Mouse (Mus musculus) gastrocnemius, adult 2 months (tissue): ENCODE results near the gene Phlda3. TPM values are rescaled to one million over a fixed set of nuclear protein-coding genes. Genes with fewer than 3 reads are reported as not detected.

Experiments used
- DNase-seq: peaks from one replicate; pipeline ENCODE4 v3.0.0; 2022
- H3K27ac ChIP-seq: fragments of 200-600 bp; 2 replicates; pipeline ENCODE4 v1.8.1; 2022; ENCODE audit warnings: mild to moderate bottlenecking
- H3K4me3 ChIP-seq: fragments of 200-600 bp; 2 replicates; pipeline ENCODE4 v1.8.1; 2022; ENCODE audit warnings: mild to moderate bottlenecking, moderate library complexity
- CTCF ChIP-seq: fragments of 200-600 bp; IDR thresholded peaks from 2 replicates; pipeline ENCODE4 v1.8.1; 2022; ENCODE audit warnings: antibody characterized with exemption, mild to moderate bottlenecking, moderate library complexity
- intact Hi-C: fragments of 180-260 bp; cut with DNase I; formaldehyde crosslinking; loops from one replicate; pipeline ENCODE4 v1.15.1; 2025
- total RNA-seq, 2 experiments: library from RNA; stranded (reverse); gene quantifications; 2 replicates each; pipeline ENCODE4 v1.2.3; 2021

The Phlda3 gene
- total RNA-seq, 2 experiments from 2014 or later, result 78.0 to 140 TPM

GRCm38 (mm10) chr1:135782816-135783215, 16.9 kb downstream of the Phlda3 start:
- H3K4me3 ChIP-seq, result no peak overlapping the region
- intact Hi-C loops, result no loop called here
- TF ChIP-seq CTCF, result no peak
- DNase-seq, result no peak
- H3K27ac ChIP-seq, result 0 out of 2 replicates have a peak overlapping the region, but pooled peaks have one; percentile 20

DNA sequence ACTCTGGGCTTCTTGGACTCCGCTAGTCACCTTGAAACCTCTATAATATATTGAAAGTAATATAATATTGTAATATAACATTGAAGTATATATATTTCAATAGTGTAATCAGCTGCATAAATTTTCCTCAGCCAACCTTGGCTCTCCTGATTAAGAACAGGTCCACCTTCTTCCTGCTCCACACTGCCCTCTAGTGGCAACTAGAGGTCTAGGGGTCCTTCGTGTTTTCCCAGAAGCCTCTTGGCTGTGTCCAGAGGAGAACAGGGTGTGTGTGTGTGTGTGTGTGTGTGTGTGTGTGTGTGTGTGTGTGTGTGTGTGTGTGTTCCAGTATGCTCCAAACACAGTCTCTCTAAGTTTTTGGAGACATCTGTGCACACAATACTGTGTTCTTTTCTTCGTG, 21.9 kb downstream of the Phlda3 start:
- intact Hi-C loops, result no loop called here
- no peak overlapping the region for H3K4me3 ChIP-seq
- TF ChIP-seq CTCF, result peak; percentile 74
- DNase-seq, result peak; percentile 83
- no peak overlapping the region for H3K27ac ChIP-seq

- TF ChIP-seq CTCF, result peak; percentile 56
- intact Hi-C loops, result no loop called here
- no peak for DNase-seq
- no peak overlapping the region for H3K4me3 ChIP-seq
- H3K27ac ChIP-seq, result no peak overlapping the region
These were observed 22.8 kb downstream of the Phlda3 start for GRCm38 (mm10) chr1:135788708-135789107.

- no peak overlapping the region for H3K27ac ChIP-seq
- no peak overlapping the region for H3K4me3 ChIP-seq
- peak; percentile 90 for TF ChIP-seq CTCF
- peak; percentile 81 for DNase-seq
- intact Hi-C loops, result no loop called here
These were observed 23.9 kb downstream of the Phlda3 start for GRCm38 (mm10) chr1:135789815-135790214.

GRCm38 (mm10) chr1:135792143-135792939, 26.4 kb downstream of the Phlda3 start:
- intact Hi-C loops, result no loop called here
- TF ChIP-seq CTCF, result no peak
- H3K4me3 ChIP-seq, result no peak overlapping the region

GRCm38 (mm10) chr1:135793370-135794215, 27.7 kb downstream of the Phlda3 start:
- DNase-seq, result no peak
- intact Hi-C loops, result no loop called here
- no peak for TF ChIP-seq CTCF
- H3K4me3 ChIP-seq, result peak overlapping the region; percentile 55
- H3K27ac ChIP-seq, result peak overlapping the region; percentile 76

More at GRCm38 (mm10) chr1:135792143-135792939, 26.4 kb downstream of the Phlda3 start:
- no peak for DNase-seq
- no peak overlapping the region for H3K27ac ChIP-seq

- peak overlapping the region; percentile 55 for H3K4me3 ChIP-seq
- no peak for TF ChIP-seq CTCF
- peak overlapping the region; percentile 76 for H3K27ac ChIP-seq
- peak; percentile 53 for DNase-seq
- intact Hi-C loops, result no loop called here
These were observed 28.6 kb downstream of the Phlda3 start for GRCm38 (mm10) chr1:135794216-135795134.

- Histone ChIP-seq H3K4me3 (no peak overlapping the region), H3K27ac (peak overlapping the region; percentile 35)
- no peak for TF ChIP-seq CTCF
- DNase-seq, result no peak
- intact Hi-C loops, result no loop called here
These were observed 32.6 kb downstream of the Phlda3 start for GRCm38 (mm10) chr1:135798492-135798891.

DNA sequence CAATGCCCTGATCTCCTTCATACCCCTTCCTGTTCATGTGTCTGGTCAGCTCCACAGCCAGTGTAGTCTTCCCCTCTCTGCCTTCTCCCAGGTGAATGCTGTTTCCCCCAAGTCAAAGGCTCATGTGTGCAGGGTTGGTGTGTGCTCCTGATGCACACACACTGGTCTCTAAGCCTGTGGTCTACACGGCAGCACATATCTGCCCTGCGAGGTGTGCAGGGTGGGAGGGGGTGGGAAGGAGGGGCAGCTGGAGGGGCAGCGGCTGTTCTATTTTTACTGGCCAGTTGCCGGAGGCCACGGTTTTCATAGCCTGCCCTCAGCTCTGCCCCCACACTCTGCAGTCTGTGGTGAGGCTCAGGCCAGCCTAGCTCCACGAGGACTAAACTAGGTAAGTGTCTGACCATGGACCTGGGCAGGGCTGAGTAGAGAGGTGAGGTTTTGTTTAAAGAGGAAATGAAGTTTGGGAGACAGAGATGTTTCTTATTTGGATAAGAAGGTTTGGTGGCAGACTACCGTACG, 33.2 kb downstream of the Phlda3 start:
- H3K27ac ChIP-seq, result peak overlapping the region; percentile 35
- peak overlapping the region; percentile 29; the same call in 1 of the 2 replicates for H3K4me3 ChIP-seq
- no peak for DNase-seq
- TF ChIP-seq CTCF, result no peak
- intact Hi-C loops, result no loop called here

- intact Hi-C loops, result no loop called here
- TF ChIP-seq CTCF, result no peak
- peak overlapping the region; percentile 16; the same call in 1 of the 2 replicates for H3K27ac ChIP-seq
These were observed 34.5 kb downstream of the Phlda3 start for GRCm38 (mm10) chr1:135800192-135800950.

GRCm38 (mm10) chr1:135807546-135807945, 41.6 kb downstream of the Phlda3 start:
- H3K27ac ChIP-seq, result no peak overlapping the region

More at GRCm38 (mm10) chr1:135800192-135800950, 34.5 kb downstream of the Phlda3 start:
- DNase-seq, result peak; percentile 16
- peak overlapping the region; percentile 29 for H3K4me3 ChIP-seq

More at GRCm38 (mm10) chr1:135807546-135807945, 41.6 kb downstream of the Phlda3 start:
- TF ChIP-seq CTCF, result no peak
- intact Hi-C loops, result no loop called here
- no peak overlapping the region for H3K4me3 ChIP-seq
- no peak for DNase-seq
